30 mouse cellular contexts compared by ENCODE assay signal in genomic region chr13:35821821-35822454, GRCm38 (mm10).
A peak's percentile ranks its signal among the peaks of the same experiment; 100 is the strongest.
DNase-seq lines count a peak whose midpoint lies in the region; ATAC-seq and TF ChIP-seq lines count a peak whose summit lies in the region.
"Had no signal": no experiment of that assay in that cellular context is flagged by ENCODE, and none has a peak within 500 bp of the region (broad histone marks: within the 10 kb centered on the region; RNA-seq: fewer than 3 reads in every experiment).

No protein-coding gene starts in this region.

- no peak for DNase-seq in spleen, adult 2 months (ENCODE audit: low read depth in 1 of 2, low spot score in 2 of 2)
- no peak for DNase-seq in spleen, postnatal 14 days (ENCODE audit: low spot score in 2 of 2)
- DNase-seq in MEL (ENCODE audit: low read depth, low spot score): peak; percentile 66
- no peak for DNase-seq in right cerebral cortex, adult 2 months (ENCODE audit: low spot score in 2 of 2)
- no peak for DNase-seq in forebrain, postnatal 0 days
- DNase-seq: adrenal gland, adult 2 months; adrenal gland, postnatal 36 days; cerebellum, adult 2 months; cerebellum, postnatal 14 days; heart, postnatal 36 days; kidney, adult 8-10 months; kidney, postnatal 10 days; lung, adult 2 months; lung, postnatal 10 days; right cerebral cortex, postnatal 14 days; thymus, adult 2 months; thymus, postnatal 4 days had no signal

- TF ChIP-seq EP300 in MEL (IDR thresholded peaks at IDR 0.05; ENCODE audit: low read depth in 1 of 2, low read length in 2 of 2): peak in 1 of 2 experiments; percentile 41; a peak in 2 of 4 replicates

- no peak for TF ChIP-seq RAD21 in MEL (IDR thresholded peaks at IDR 0.05; ENCODE audit: low read depth, low read length)

- no peaks in the 10 kb centered on the region for H3K9me3 ChIP-seq in MEL (replicated peaks; ENCODE audit: insufficient read depth, low read length)
- no peaks in the 10 kb centered on the region for H3K9me3 ChIP-seq in forebrain, postnatal 0 days (ENCODE audit: low read length)
- no peaks in the 10 kb centered on the region for H3K9me3 ChIP-seq in heart, embryonic 11.5 days (replicated peaks; ENCODE audit: control insufficient read depth, low read length)
- H3K9me3 ChIP-seq: forebrain, embryonic 15.5 days; heart, embryonic 15.5 days; hindbrain, embryonic 13.5 days; limb, embryonic 15.5 days; neural tube, embryonic 13.5 days had no signal

- H3K27me3 ChIP-seq in spleen, adult 2 months (ENCODE audit: control insufficient read depth, insufficient read depth, low read length): no peaks in the 10 kb centered on the region
- H3K27me3 ChIP-seq in MEL (ENCODE audit: control insufficient read depth in 1 of 2, insufficient read depth in 2 of 2, low read length in 2 of 2): no peaks in the 10 kb centered on the region
- H3K27me3 ChIP-seq in forebrain, postnatal 0 days (ENCODE audit: insufficient read depth, low read length): no peaks in the 10 kb centered on the region
- no peaks in the 10 kb centered on the region for H3K27me3 ChIP-seq in heart, embryonic 11.5 days (ENCODE audit: control insufficient read depth, insufficient read depth, low read length)
- H3K27me3 ChIP-seq: forebrain, embryonic 15.5 days; heart, embryonic 15.5 days; hindbrain, embryonic 13.5 days; limb, embryonic 15.5 days; neural tube, embryonic 13.5 days had no signal

- no peaks in the 10 kb centered on the region for H3K79me2 ChIP-seq in MEL (ENCODE audit: control insufficient read depth, insufficient read depth, low read length, poor library complexity)

- no peak overlapping the region for H3K4me2 ChIP-seq in forebrain, postnatal 0 days (ENCODE audit: low read depth)
- H3K4me2 ChIP-seq in heart, embryonic 11.5 days: no peak overlapping the region
- H3K4me2 ChIP-seq: forebrain, embryonic 15.5 days; heart, embryonic 15.5 days; hindbrain, embryonic 13.5 days; limb, embryonic 15.5 days; midbrain, embryonic 11.5 days; neural tube, embryonic 13.5 days had no signal

- WGBS in spleen, adult 2 months: 34% methylated on average over 10 of the region's 10 CpGs
- WGBS in forebrain, postnatal 0 days: 66% methylated on average over 10 of the region's 10 CpGs
- WGBS in heart, embryonic 11.5 days (ENCODE audit: insufficient replicate concordance): 74% methylated on average over 10 of the region's 10 CpGs

- no peak for TF ChIP-seq POLR2A in spleen, adult 2 months (IDR thresholded peaks at IDR 0.05; ENCODE audit: low read depth, low read length)
- no peak for TF ChIP-seq POLR2A in MEL (IDR thresholded peaks at IDR 0.05; ENCODE audit: control insufficient read depth in 1 of 2, insufficient read depth in 1 of 2, low read depth in 1 of 2, low read length in 2 of 2, poor library complexity in 1 of 2)

- TF ChIP-seq CTCF in spleen, adult 2 months (IDR thresholded peaks at IDR 0.05; ENCODE audit: extremely low read depth, insufficient read depth, insufficient read length, insufficient replicate concordance): no peak
- no peak for TF ChIP-seq CTCF in MEL (IDR thresholded peaks at IDR 0.05 in 2 of 3, conservative IDR thresholded peaks at IDR 0.05 in 1 of 3; ENCODE audit: control insufficient read depth in 1 of 3, insufficient read depth in 1 of 3, low read depth in 2 of 3, low read length in 3 of 3, poor library complexity in 1 of 3, severe bottlenecking in 1 of 3)
- TF ChIP-seq CTCF in forebrain, postnatal 0 days (IDR thresholded peaks at IDR 0.05; ENCODE audit: low read depth): no peak

- H3K9ac ChIP-seq in MEL (ENCODE audit: control insufficient read depth, low read depth, low read length, poor library complexity, severe bottlenecking): no peak overlapping the region
- H3K9ac ChIP-seq in forebrain, postnatal 0 days: no peak overlapping the region
- no peak overlapping the region for H3K9ac ChIP-seq in heart, embryonic 11.5 days (ENCODE audit: low read depth, low read length)
- H3K9ac ChIP-seq: forebrain, embryonic 15.5 days; heart, embryonic 15.5 days; hindbrain, embryonic 13.5 days; limb, embryonic 15.5 days; liver, embryonic 14.5 days; neural tube, embryonic 13.5 days had no signal

- H3K27ac ChIP-seq in spleen, adult 2 months (ENCODE audit: insufficient read depth, low read length): peak overlapping the region; percentile 51
- H3K27ac ChIP-seq in MEL (ENCODE audit: control insufficient read depth, low read depth, low read length): no peak overlapping the region
- H3K27ac ChIP-seq in forebrain, postnatal 0 days (ENCODE audit: low read depth, low read length): no peak overlapping the region
- no peak overlapping the region for H3K27ac ChIP-seq in heart, embryonic 11.5 days (ENCODE audit: low read depth, low read length)
- H3K27ac ChIP-seq: forebrain, embryonic 15.5 days; heart, embryonic 15.5 days; hindbrain, embryonic 13.5 days; layer of hippocampus, adult 2 months; limb, embryonic 15.5 days; liver, embryonic 14.5 days; macrophage; neural tube, embryonic 13.5 days had no signal

- H3K4me3 ChIP-seq in spleen, adult 2 months (ENCODE audit: extremely low read depth, insufficient read depth, insufficient read length): no peak overlapping the region
- H3K4me3 ChIP-seq in MEL (ENCODE audit: control insufficient read depth in 1 of 2, insufficient read depth in 1 of 2, low read depth in 2 of 2, low read length in 2 of 2): no peak overlapping the region
- H3K4me3 ChIP-seq in forebrain, postnatal 0 days (ENCODE audit: low read depth, low read length): no peak overlapping the region
- no peak overlapping the region for H3K4me3 ChIP-seq in heart, embryonic 11.5 days (ENCODE audit: low read depth, low read length)
- H3K4me3 ChIP-seq: forebrain, embryonic 15.5 days; heart, embryonic 15.5 days; hindbrain, embryonic 13.5 days; layer of hippocampus, adult 2 months; limb, embryonic 15.5 days; neural tube, embryonic 13.5 days had no signal

- peak; percentile 62 to 66 for ATAC-seq in hematopoietic stem cell, adult 5-6 weeks (replicated peaks in 1 of 2; ENCODE audit: insufficient read depth in 1 of 2, low FRiP score in 2 of 2, low TSS enrichment in 1 of 2, low read depth in 1 of 2, poor library complexity in 2 of 2, severe bottlenecking in 2 of 2)
- no peak for ATAC-seq in forebrain, postnatal 0 days
- ATAC-seq in heart, embryonic 11.5 days (replicated peaks; ENCODE audit: insufficient number of reproducible peaks, low FRiP score, low TSS enrichment): no peak
- ATAC-seq: activated CD4-positive, CD25-positive, alpha-beta regulatory T cell, adult 4 months; intestine, embryonic 16.5 days had no signal

- H3K36me3 ChIP-seq in spleen, adult 2 months (ENCODE audit: control insufficient read depth, insufficient read depth, low read length): no peaks in the 10 kb centered on the region; the same call in none of the 2 replicates
- peaks cover 9 to 20% of the 10 kb centered on the region in 2 experiments for H3K36me3 ChIP-seq in MEL (ENCODE audit: control insufficient read depth in 1 of 2, insufficient read depth in 2 of 2, low read length in 2 of 2)
- H3K36me3 ChIP-seq in forebrain, postnatal 0 days (ENCODE audit: insufficient read depth): peaks cover 3% of the 10 kb centered on the region; the same call in 1 of the 2 replicates
- peaks cover 9% of the 10 kb centered on the region for H3K36me3 ChIP-seq in heart, embryonic 11.5 days (ENCODE audit: control insufficient read depth, insufficient read depth, low read length)
- H3K36me3 ChIP-seq: forebrain, embryonic 15.5 days had no signal

- H3K4me1 ChIP-seq in spleen, adult 2 months (ENCODE audit: control insufficient read depth, insufficient read depth, insufficient read length): peaks cover 6% of the 10 kb centered on the region; the same call in 1 of the 2 replicates
- H3K4me1 ChIP-seq in MEL (ENCODE audit: control insufficient read depth in 1 of 2, insufficient read depth in 2 of 2, low read length in 2 of 2): peaks cover 16 to 25% of the 10 kb centered on the region in 2 experiments
- no peaks in the 10 kb centered on the region for H3K4me1 ChIP-seq in forebrain, postnatal 0 days (ENCODE audit: insufficient read depth)
- peaks cover 3% of the 10 kb centered on the region; the same call in 1 of the 2 replicates for H3K4me1 ChIP-seq in heart, embryonic 11.5 days (ENCODE audit: control insufficient read depth, insufficient read depth, low read length)
- H3K4me1 ChIP-seq: hindbrain, embryonic 13.5 days; neural tube, embryonic 13.5 days had no signal

TF ChIP-seq in MEL, 35 proteins besides CTCF, POLR2A, EP300 and RAD21:
- TF ChIP-seq TCF12 (IDR thresholded peaks at IDR 0.05; ENCODE audit: low read depth, low read length): no peak
- TF ChIP-seq RCOR1 (IDR thresholded peaks at IDR 0.05; ENCODE audit: low read depth, low read length): peak; percentile 23; the same call in 1 of the 2 replicates

Comparison
In these comparisons a context has a peak if more than half of its experiments do, and no peak if none do; other contexts are left out.
1. ATAC-seq: peak in hematopoietic stem cell, adult 5-6 weeks (2 of 2); none in forebrain, postnatal 0 days (single experiment) and heart, embryonic 11.5 days (single experiment).